Mouse (Mus musculus): ENCODE results near the gene Selenos.
A peak's percentile ranks its signal among the peaks of the same experiment; 100 is the strongest.

Gene Selenos

DNA sequence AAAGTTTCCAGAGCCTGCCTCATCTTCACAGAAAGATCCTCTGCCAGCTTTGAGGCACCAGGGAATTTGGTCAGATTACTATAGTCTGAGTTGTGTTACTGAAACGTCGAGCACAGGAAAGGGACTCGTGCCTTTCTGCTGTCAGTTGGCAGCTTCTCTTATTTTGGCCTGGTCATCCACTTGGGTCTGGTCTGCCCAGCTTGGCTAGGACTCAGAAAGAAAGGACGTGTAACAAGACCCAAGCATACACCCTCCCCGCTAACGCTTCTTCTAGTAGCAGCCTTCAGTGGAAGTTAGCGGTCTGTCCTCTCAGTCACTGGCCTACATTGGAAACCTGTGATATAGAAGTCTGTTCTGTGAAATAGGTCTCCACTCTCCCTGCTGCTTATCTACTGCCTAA, 5.1 kb downstream of the Selenos start:
- DNase-seq (ENCODE audit: low spot score) = no peak

DNA sequence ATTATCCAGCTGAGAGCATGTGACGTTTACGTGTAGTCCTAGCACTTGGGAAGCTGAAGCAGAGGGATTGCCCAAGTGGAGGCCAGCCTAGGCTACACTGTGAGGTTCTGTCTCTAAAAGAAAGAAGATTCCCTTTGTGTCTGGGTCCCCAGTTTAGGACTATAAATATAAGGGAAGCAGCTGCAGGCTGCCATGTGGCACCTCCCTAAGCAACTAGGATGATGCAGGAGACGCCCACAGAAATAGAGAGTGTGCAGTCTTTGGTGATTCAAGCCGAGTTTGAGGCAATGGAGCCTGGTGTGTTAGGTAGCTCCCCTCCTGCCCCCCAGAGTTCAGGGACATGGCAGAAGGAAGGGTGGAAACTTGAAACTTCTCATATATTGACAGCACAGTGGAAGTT, 8.2 kb downstream of the Selenos start:
- DNase-seq (ENCODE audit: low spot score) = no peak

DNA sequence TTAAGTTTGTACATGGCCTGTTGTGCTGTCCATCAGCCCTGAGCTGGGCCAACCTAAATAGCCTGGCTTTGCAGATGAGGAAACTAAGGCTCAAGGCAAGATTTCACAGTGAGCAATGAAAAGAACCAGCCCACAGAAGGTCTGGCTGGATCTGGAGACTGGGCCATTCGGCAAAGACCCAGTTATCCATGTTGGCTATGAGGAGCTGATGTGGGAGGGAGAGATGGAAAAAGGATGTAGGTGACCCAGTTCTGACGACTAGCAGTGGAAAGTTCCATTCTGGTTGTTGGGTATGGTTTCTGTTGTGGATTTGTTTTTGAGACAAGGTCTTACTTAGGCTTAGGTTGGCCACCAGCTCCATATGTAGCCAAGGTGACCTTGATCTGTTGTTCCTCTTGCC, 8.6 kb downstream of the Selenos start:
- DNase-seq (ENCODE audit: low spot score) = no peak

DNA sequence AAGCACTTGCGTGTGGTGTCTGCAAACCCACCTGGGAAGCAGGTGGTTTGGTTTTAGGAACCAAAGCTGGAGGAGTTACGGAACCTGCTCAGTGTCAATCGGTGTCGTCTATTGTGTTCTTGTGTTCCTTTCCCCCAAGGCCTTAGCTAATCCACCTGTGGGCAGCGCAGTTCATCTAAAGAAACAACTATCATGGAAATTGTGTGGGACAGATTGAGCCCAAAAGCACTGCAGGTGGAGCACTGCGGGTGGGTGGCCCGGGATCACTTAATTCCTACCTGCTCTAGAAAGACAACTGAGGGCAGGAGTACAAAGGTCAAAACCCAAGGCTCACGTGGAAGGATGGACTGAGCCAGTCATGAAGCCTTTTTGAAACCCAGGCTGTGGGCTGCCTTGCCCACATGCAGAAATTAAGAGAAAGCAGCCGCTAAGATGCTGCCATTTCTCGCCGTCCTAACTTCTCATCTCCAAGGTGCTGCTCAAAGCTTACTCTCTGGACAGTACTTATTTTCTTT, 11.3 kb downstream of the Selenos start:
- no peak for DNase-seq (ENCODE audit: low spot score)

DNA sequence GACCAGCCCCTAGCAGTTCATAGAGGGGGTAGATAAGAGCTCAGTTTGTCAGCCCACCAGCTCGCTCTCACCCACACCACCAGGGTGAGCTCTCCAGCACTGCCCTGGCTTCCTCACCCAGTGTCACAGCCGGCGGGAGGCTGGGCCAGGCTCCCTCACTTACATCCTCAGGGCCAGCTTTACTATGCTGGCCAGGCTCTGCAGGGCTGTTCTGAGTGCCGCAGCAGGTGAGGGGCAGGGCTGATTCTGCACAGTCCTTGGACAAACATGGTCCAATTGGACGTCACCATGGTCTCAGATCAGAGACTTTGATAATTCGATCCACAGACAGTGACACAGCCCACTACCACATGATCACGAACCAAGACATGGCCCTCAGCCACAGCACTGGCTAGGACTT, 12.1 kb downstream of the Selenos start:
- no peak for DNase-seq (ENCODE audit: low spot score)

DNA sequence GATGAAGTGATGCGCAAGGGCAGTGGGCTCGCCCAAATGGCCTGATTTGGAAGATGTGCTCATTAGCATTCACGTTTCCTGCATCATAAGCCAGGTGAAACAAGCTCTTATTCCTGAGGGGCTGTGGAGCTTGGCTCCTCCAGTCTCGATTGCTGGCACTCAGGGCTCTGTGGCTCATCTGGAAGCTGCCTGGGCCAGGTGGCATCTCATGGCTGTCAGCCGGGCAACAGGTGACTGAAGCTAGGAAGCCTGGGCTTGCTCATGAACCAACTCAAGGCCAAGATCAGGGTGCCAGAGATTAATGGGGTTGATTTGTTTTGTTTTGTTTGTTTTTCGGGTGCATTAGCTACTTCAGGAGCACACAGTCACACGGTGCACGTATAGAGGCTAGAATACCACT, 13.2 kb downstream of the Selenos start:
- DNase-seq (ENCODE audit: low spot score) = no peak

DNA sequence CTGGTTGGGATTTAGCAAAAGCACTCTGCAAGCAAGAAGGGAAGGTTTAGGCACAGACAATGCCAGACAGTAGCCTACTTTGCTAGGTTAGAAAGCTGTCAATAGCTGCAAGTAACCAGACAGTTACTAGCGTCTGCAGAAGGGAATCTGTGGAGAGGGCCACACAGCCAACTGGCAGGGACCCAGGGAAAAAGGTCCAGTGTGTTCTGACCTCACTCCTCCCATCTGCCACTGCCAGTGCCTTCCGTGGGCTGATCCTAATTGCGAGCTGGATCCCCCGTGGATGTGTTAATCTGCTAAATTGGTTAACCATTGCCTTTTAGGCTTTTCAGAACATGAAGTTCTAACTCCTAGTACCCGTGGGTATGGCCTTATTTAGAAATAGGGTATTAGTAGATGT, 14.7 kb downstream of the Selenos start:
- DNase-seq (ENCODE audit: low spot score) = no peak

DNA sequence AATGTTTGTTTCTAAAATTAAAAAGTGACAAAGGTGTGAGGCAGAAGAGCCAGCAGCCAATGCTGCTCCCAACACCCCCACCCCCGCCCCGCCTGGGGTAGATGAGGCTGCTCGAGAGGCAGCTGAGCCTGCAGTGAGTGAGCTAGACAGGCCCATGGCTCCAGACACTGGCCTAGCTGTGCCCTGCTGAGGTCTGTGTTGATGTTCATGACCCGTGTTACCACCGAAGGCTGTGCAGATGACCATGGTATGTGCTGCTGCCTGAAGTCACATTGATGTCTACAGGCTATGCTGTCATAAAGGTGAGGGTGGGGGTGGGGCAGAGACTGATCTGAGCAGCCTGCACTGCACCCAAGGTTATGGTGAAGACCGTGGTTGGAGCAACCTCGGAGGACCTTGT, 19.4 kb downstream of the Selenos start:
- no peak for DNase-seq (ENCODE audit: low spot score)

DNA sequence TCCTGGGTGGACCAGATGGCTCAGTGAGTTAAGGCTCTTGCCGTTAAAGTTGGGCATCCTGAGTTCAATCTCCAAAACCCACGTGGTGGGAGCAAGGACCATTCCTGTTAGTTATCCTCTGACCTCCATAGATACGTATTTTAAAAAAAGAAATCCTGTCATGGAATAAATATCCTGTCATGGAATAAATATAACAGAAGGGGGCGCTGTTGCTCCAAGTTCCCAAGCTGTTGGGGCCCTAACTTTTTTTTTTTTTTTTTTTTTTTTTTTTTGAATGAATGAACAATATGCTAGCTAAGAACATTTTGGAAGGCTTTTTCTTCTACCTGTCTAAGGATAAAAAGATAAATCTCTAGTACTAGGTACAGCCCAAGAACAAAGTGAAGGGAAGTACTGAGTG, 22.4 kb downstream of the Selenos start:
- peak; percentile 67 for DNase-seq (ENCODE audit: low spot score)

DNA sequence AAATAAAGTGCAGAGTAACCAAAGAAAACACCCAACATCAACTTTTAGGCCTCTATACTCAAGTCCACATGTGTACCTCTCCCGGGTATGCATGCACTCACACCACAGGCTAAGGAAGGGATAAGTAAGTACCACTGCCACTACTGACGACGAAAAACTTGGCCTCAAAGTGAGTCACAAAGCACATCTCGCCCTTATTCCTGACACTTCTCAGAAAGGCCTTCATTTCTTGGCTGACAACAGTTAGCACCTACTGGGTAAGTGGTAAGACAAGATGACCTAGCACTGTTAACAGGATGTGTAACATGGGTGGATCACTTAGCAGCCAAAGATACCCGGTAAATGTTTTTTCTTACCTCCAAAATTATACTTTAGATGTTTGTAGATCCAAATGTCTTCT, 25.1 kb downstream of the Selenos start:
- no peak for DNase-seq (ENCODE audit: low spot score)

DNA sequence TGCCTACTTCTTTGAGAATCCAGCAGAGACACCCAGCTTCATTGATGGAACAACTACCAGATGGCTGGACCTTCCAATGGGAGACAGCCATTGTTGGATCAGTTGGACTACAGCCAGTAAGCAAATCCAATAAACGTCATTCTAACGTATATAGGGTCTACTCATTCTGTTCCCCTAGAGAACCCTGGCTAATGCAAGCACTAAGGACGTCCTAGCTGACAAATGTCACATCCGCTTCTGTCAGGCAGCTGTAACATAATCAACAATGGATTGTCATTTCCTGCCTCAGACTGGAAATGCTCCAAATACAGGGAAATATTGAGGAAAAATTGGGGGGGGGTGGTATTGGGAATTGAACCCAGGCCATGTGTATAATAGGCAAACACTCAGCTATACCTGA, 26.3 kb downstream of the Selenos start:
- DNase-seq (ENCODE audit: low spot score) = no peak

DNA sequence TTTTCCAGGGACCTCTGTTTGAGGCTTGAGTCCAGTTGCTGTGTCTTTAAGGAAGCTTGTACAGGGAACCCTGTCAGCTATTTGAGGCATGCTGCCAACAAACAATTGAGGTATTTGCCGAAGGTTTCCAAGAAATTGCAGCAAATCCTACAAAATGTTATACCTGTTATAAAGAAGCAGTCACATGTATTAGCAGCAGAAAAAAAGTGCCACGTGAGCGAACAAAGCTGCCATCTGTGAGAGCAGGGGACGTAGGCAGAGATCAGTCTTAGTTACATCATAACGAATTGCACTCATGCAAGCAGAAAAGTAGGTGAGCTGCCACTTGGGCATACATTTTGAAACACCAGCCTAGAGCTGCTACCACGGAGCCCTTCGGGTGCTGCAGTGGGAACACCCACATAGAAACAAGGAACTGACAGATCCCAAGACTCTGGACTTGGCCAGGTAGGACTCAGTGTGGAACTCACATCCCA, 27.2 kb downstream of the Selenos start:
- DNase-seq (ENCODE audit: low spot score) = no peak

DNA sequence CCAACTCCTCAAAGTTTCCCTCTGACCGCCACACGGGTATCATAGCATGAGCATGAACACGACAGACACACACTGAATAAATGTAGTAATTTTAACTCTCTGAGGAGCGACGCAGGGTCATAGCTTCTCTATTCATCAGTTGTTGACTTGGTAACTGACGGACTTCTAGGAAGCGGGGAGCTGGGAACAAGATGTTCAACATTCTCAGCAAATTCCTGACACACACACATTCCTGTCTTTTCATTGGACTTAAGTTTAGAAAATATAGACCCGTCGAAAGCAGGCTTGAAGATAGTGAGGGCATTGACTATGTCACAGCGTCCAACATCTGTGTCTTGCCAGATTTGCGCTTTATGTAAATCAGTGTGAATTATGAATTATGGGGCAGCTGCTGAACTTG, 27.8 kb downstream of the Selenos start:
- DNase-seq (ENCODE audit: low spot score) = no peak

DNA sequence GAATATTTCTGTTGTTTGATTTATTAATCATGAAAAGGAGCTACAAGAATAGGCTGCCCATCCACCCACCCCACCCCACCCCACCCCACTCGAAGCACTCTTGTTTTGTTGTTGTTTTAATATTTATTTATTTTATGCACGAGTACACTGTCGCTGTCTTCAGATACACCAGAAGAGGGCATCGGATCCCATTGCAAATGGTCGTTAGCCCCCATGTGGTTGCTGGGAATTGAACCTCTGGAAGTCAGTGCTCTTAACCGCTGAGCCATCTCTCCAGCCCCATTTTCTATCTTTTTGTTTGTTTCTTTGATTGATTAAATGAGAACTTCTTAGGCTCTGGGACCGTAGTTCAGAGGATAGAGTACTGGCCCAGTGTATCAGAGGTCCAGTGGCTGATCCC, 28.5 kb downstream of the Selenos start:
- no peak for DNase-seq (ENCODE audit: low spot score)

DNA sequence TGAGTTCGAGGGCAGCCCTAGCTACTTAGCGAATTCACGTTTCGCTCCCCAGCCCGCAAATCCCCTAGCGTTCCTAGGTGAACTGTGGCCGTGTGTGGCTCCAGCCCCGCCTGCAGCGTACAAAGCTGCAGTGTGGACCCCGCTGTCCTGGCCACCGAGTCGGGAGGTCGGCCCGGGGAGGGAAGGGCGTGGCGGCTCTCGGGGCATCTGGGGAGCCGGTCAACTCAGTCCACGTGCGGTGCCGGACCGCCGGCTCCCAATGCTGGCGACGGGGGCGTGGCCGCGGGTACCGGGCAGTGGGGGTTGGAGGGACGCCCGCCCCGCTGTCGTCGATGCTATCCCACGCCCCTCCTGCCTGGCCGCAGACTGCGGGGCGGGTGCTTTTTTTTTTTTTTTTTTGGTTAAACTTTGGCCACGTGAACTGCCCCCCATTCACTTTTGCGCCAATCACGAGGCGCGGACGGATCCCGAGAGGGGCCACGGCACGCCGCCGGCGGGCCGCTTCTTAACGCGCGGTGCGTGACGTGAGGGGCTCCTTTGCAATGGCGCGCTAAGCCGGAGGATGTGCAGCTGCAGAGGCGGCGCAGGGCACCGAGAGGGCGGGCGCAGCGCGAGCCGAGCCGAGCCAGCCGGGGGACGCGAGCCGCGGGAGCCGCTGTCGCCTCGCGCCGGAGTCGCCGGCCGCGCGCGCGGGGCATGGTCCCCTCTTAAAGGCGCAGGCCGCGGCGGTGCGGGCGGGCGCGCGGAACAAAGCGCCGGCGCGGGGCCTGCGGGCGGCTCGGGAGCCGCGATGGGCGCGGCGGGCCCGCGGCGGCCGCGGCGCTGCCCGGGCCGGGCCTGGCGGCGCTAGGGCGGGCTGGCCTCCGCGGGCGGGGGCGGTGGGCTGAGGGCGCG, 29.8 kb downstream of the Selenos start, which contains the start of gene Chsy1:
TSS of gene Chsy1 (plus strand) at position 555 of the 894 bp plus-strand sequence.
- peak; percentile 81 for DNase-seq (ENCODE audit: low spot score)

DNA sequence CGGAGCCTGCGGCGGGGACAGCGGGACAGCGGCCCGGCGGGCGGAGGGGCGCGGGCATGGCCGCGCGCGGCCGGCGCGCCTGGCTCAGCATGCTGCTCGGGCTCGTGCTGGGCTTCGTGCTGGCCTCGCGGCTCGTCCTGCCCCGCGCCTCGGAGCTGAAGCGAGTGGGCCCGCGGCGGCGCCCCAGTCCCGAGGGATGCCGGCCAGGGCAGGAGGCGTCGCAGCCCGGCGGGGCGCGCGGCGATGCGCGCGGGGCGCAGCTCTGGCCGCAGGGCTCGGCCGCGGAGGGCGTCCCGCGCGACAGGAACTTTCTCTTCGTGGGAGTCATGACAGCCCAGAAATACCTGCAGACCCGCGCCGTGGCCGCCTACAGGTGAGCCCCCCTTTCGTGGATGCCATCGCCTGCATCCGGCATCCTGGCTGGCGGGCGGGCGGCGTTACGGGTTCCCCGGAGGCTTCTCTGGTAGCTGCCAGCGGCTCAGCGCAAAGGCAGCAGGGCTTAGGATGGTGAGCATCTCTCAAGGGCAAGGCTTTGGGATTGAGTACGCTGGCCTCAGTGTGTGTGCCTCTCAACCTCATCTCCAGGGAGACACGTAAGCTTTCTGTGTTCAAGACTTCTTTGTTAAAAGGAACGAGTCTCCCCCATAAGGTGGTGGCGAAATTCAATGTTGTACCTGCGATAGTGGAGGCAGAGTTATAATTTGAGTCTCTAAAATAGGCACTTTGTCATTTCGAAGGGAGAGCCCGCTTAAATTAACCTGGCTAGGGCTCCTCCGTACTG, 30.6 kb downstream of the Selenos start:
- no peak for DNase-seq (ENCODE audit: low spot score)

DNA sequence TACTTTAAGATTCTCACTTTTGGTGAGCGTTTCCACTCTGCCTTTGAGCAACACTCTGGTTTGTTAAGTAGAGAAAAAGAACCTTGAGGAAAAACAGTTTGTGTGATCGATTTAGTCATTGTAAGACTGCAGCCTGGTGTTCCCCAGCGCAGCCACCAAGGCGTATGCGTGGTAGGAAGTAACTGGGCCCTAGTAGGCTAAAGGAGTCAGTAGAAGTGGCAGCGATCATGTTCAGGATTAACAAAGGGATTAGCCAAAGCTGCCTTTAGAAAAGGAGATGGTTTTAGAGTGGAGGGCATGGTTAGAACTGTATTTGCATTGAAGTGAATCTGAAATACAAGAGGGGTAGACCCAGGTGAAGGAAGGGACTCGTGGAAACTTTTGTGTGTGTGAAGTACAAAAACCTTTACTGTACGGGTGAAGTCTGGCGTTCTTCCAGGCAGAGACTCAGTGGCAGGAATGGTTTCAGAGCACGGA, 31.2 kb downstream of the Selenos start:
- DNase-seq (ENCODE audit: low spot score) = peak; percentile 60

DNA sequence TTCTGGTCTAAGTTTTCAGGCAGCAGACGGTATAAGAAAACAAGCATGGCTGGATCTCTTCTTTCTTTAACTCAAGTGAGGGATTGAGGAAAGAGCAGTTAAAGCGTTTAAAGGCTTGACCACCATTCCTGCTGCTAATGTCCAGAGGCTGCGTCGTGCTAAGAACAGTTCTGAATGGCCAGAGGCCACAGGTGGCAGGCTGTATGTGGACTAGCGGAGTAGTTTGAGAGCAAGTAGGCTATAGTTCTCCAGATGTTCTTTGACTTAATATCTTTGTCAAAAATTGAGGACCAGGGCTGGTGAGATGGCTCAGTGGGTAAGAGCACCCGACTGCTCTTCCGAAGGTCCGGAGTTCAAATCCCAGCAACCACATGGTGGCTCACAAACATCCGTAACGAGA, 31.8 kb downstream of the Selenos start:
- no peak for DNase-seq (ENCODE audit: low spot score)

DNA sequence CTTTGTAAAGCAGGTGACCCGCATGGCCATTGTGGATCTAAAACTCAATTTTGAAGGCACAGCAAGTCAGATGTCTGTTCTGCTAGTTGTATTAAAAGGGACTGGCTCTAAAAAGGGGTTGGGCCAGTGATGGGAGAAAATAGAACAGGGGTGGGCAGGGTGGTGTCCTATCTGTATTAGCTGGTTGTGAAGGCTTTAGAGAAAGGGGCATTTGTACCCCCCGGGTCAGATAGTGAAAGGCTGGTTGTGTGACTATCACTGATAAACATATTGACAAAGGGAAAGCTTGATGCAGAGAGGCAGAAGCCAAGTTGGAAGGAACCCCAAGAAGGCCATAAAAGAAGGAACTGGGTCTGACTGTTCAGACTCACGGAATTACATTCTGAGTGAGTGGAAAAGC, 34.1 kb downstream of the Selenos start:
- DNase-seq (ENCODE audit: low spot score) = peak; percentile 75

DNA sequence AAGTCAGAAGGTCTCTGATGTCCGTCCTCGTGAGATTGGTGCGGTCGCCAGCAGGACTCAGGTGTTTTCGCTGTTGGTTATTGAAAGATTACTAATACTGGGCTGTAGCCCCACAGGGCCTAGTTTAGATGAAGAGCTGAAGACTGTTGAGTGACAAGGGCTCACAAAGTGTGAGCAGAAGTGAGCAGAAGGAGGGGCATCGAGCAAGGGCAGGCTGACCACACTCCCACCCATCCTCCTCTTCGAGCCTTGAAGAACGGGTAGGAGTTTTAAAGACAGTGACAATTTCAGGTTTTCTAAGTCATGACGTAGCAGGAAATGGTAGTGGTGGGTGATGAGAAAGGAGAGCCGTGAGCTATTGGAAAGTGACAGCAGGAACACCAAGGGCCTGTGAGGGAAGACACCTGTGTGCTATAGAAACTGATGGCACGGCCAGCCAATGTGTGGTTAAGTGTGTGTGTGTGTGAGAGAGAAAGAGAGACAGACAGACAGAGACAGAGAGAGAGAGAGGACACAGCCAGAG, 36.4 kb downstream of the Selenos start:
- DNase-seq (ENCODE audit: low spot score) = no peak

DNA sequence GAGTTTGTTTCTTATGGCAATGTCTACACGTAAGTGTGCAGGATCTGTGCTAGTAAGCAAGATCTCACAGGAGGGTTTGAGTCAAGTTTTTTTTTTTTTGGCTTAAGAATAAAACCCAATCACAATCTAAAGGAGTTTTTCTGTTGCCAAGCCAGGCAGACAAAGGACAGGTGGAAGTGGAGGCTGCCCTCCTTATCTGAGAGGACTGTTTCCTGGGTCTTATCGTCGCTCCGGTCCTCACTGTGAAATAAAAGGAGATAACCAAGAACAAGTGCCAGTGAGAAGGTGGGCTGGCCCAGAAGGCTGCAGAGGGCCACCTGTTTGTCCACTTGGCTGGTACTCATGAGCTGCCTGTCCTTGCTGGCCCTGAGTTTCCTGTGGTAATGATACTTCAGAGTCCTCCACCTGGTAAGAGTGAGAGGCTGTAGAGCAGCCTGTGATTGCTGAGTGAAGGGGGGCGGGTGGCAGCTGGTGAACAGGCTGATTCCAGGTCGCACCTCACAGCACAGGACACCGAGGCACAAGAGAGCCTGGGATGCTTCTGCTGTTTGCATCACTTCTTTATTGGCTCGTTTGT, 37.5 kb downstream of the Selenos start:
- no peak for DNase-seq (ENCODE audit: low spot score)

DNA sequence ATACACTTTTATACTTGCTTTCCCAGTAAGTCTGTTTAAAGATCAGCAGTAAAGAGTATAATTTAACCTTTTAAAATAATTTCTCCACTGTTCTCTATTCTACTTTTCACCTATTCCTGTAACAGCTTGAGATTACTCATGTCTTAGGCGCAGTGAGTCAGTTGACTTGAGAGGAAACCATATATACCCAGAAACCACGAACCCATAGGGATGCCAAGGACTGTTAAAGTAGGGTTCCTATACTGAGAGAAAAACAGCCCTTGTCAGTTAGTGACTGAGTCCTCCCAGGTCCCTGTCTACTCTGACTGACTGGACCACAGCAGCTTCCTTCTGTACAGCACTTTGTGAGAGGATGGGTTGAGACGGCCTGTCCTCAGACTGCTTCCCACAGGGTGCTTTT, 38.6 kb downstream of the Selenos start:
- no peak for DNase-seq (ENCODE audit: low spot score)

Data from c-Kit-positive CD71-positive TER-119-positive erythroid progenitor cells, embryonic 14.5 days (primary cell).